11 mouse cellular contexts compared by ENCODE assay signal in genomic region chr2:167343369-167344140, GRCm38 (mm10). TPM values are rescaled to one million over a fixed set of nuclear protein-coding genes. Genes with fewer than 3 reads are reported as not detected.
DNase-seq lines count a peak whose midpoint lies in the region; ATAC-seq and TF ChIP-seq lines count a peak whose summit lies in the region.
"Had no signal": no experiment of that assay in that cellular context is flagged by ENCODE, and none has a peak within 500 bp of the region (broad histone marks: within the 10 kb centered on the region; RNA-seq: fewer than 3 reads in every experiment).

No protein-coding gene starts in this region.

- H3K9me3 ChIP-seq in hindbrain, embryonic 13.5 days = no peaks in the 10 kb centered on the region
- no peaks in the 10 kb centered on the region for H3K9me3 ChIP-seq in hindbrain, postnatal 0 days (ENCODE audit: low read length)
- H3K9me3 ChIP-seq in embryonic facial prominence, embryonic 12.5 days = no peaks in the 10 kb centered on the region
- H3K9me3 ChIP-seq in liver, embryonic 16.5 days (replicated peaks; ENCODE audit: control insufficient read depth, low read length) = no peaks in the 10 kb centered on the region

- H3K27me3 ChIP-seq in hindbrain, embryonic 13.5 days = no peaks in the 10 kb centered on the region
- H3K27me3 ChIP-seq in hindbrain, postnatal 0 days (ENCODE audit: insufficient read depth, low read length) = no peaks in the 10 kb centered on the region
- H3K27me3 ChIP-seq in embryonic facial prominence, embryonic 12.5 days = no peaks in the 10 kb centered on the region
- H3K27me3 ChIP-seq in liver, embryonic 16.5 days (ENCODE audit: control insufficient read depth, insufficient read depth, low read depth, low read length) = peaks cover 35% of the 10 kb centered on the region

- H3K4me1 ChIP-seq in hindbrain, embryonic 13.5 days (replicated peaks) = peaks cover 37% of the 10 kb centered on the region
- H3K4me1 ChIP-seq in hindbrain, postnatal 0 days (ENCODE audit: insufficient read depth, low read length) = peaks cover 7% of the 10 kb centered on the region; the same call in 1 of the 2 replicates
- H3K4me1 ChIP-seq in embryonic facial prominence, embryonic 12.5 days = peaks cover 17% of the 10 kb centered on the region
- peaks cover 31% of the 10 kb centered on the region for H3K4me1 ChIP-seq in liver, embryonic 16.5 days (ENCODE audit: control insufficient read depth, low read depth, low read length)

- TF ChIP-seq CTCF in hindbrain, postnatal 0 days (IDR thresholded peaks at IDR 0.05; ENCODE audit: low read depth) = no peak

- no peak overlapping the region for H3K4me3 ChIP-seq in hindbrain, embryonic 13.5 days
- no peak overlapping the region for H3K4me3 ChIP-seq in hindbrain, postnatal 0 days (ENCODE audit: low read length)
- no peak overlapping the region for H3K4me3 ChIP-seq in embryonic facial prominence, embryonic 12.5 days
- peak overlapping the region; percentile 43 for H3K4me3 ChIP-seq in liver, embryonic 16.5 days (ENCODE audit: low read depth, low read length)
- H3K4me3 ChIP-seq: gastrocnemius, adult 2 months had no signal

- H3K27ac ChIP-seq in hindbrain, embryonic 13.5 days = 0 out of 2 replicates have a peak overlapping the region, but pooled peaks have one; percentile 14
- no peak overlapping the region for H3K27ac ChIP-seq in hindbrain, postnatal 0 days
- H3K27ac ChIP-seq in embryonic facial prominence, embryonic 12.5 days = peak overlapping the region; percentile 26; the same call in 1 of the 2 replicates
- H3K27ac ChIP-seq in liver, embryonic 16.5 days (ENCODE audit: low read length) = peak overlapping the region; percentile 78
- H3K27ac ChIP-seq: gastrocnemius, adult 2 months; macrophage had no signal

- no peak for ATAC-seq in hindbrain, embryonic 13.5 days (ENCODE audit: low FRiP score)
- no peak for ATAC-seq in hindbrain, postnatal 0 days
- no peak for ATAC-seq in embryonic facial prominence, embryonic 12.5 days (ENCODE audit: insufficient number of reproducible peaks, insufficient read depth, low FRiP score, low TSS enrichment)
- ATAC-seq in liver, embryonic 16.5 days (ENCODE audit: low read depth) = peak; percentile 98

- DNase-seq in adrenal gland, adult 2 months = peak; percentile 57
- DNase-seq in adrenal gland, postnatal 10 days = no peak
- no peak for DNase-seq in hindbrain, postnatal 0 days (ENCODE audit: low spot score)
- DNase-seq in gastrocnemius, postnatal 14 days = no peak
- DNase-seq in spleen, postnatal 36 days (ENCODE audit: low spot score in 2 of 2) = no peak
- DNase-seq: gastrocnemius, adult 2 months; kidney, postnatal 4 days had no signal

- no peaks in the 10 kb centered on the region for H3K36me3 ChIP-seq in hindbrain, embryonic 13.5 days
- H3K36me3 ChIP-seq in hindbrain, postnatal 0 days (ENCODE audit: insufficient read depth, low read length) = no peaks in the 10 kb centered on the region
- no peaks in the 10 kb centered on the region for H3K36me3 ChIP-seq in embryonic facial prominence, embryonic 12.5 days
- H3K36me3 ChIP-seq in liver, embryonic 16.5 days (ENCODE audit: control insufficient read depth, insufficient read depth) = no peaks in the 10 kb centered on the region

- intact Hi-C loops in gastrocnemius, postnatal 14 days (cut with DNase I; ENCODE audit: low total_unique reads) = no loop called here

- no peak overlapping the region for H3K9ac ChIP-seq in hindbrain, embryonic 13.5 days
- no peak overlapping the region for H3K9ac ChIP-seq in hindbrain, postnatal 0 days (replicated peaks; ENCODE audit: low read length)
- no peak overlapping the region for H3K9ac ChIP-seq in embryonic facial prominence, embryonic 12.5 days
- peak overlapping the region; percentile 60 for H3K9ac ChIP-seq in liver, embryonic 16.5 days (ENCODE audit: low read depth, low read length)

- H3K4me2 ChIP-seq in hindbrain, embryonic 13.5 days = no peak overlapping the region
- H3K4me2 ChIP-seq in hindbrain, postnatal 0 days (ENCODE audit: low read depth, low read length) = no peak overlapping the region
- H3K4me2 ChIP-seq in embryonic facial prominence, embryonic 12.5 days (replicated peaks) = no peak overlapping the region
- H3K4me2 ChIP-seq in liver, embryonic 16.5 days (ENCODE audit: low read depth, low read length) = peak overlapping the region; percentile 57

- 74% methylated on average over 12 of the region's 12 CpGs for WGBS in hindbrain, embryonic 13.5 days
- 70% methylated on average over 12 of the region's 12 CpGs for WGBS in hindbrain, postnatal 0 days
- 67% methylated on average over 12 of the region's 12 CpGs for WGBS in embryonic facial prominence, embryonic 12.5 days
- 32% methylated on average over 12 of the region's 12 CpGs for WGBS in liver, embryonic 16.5 days (ENCODE audit: insufficient replicate concordance)

RNA-seq across cellular contexts. Expression of gene B4galt5, which starts 5.4 kb away (rescaled TPM):
- 100 to 1,000 TPM in 1 of 2 experiments, 10 to 100 TPM in 1; 92.7 to 113 TPM for total RNA-seq in adrenal gland, adult 2 months (2021)
- 43.9 and 47.6 TPM in 2 replicates for polyA plus RNA-seq in adrenal gland, adult 2 months (2012; rRNA removed)
- 10 to 100 TPM; 55.5 to 76.9 TPM for total RNA-seq in adrenal gland, postnatal 10 days (2021)
- polyA plus RNA-seq in hindbrain, embryonic 13.5 days (2015; fragmentation: Nextera tagmentation; extraction: Ambion mirVana) = 12.3 and 12.5 TPM in 2 replicates
- 60.5 and 67.5 TPM in 2 replicates for total RNA-seq in hindbrain, postnatal 0 days (2014; rRNA removed)
- polyA plus RNA-seq in hindbrain, postnatal 0 days (2015; fragmentation: Nextera tagmentation; extraction: Ambion mirVana) = 28.9 and 31.5 TPM in 2 replicates
- polyA plus RNA-seq in embryonic facial prominence, embryonic 12.5 days (2016; fragmentation: Nextera tagmentation; extraction: Ambion mirVana) = 14.5 and 19.7 TPM in 2 replicates
- polyA plus RNA-seq in liver, embryonic 16.5 days (2015; fragmentation: Nextera tagmentation; extraction: Ambion mirVana) = 1.3 and 1.5 TPM in 2 replicates
- 10 to 100 TPM; 15.0 to 17.6 TPM for total RNA-seq in gastrocnemius, postnatal 14 days (2021)
